Mouse (Mus musculus) megakaryocyte, adult 5-6 weeks (primary cell): ENCODE results near the gene Gm20388. TPM values are rescaled to one million over a fixed set of nuclear protein-coding genes. Genes with fewer than 3 reads are reported as not detected.
"Not testable (repeated sequence)": the region's sequence is repeated elsewhere in the genome, so short reads cannot be mapped to it uniquely, and the experiment has no call there.

Source experiments
- ATAC-seq: 2 replicates; pipeline ENCODE4 v1.8.0; 2016; ENCODE audit warnings: mild to moderate bottlenecking, inconsistent platforms; ENCODE audit not compliant: poor library complexity, severe bottlenecking
- total RNA-seq, 2 experiments: library from RNA; stranded (forward) in 1 of 2; stranded (reverse) in 1 of 2; fragments of 153-499, 151-499 nt in 1 of 2; fragments of 221-1000, 200-1000 nt in 1 of 2; gene quantifications; 2 replicates each; pipeline versions ENCODE4 v1.2.3 to v1.2.4; 2015 to 2017

Gm20388 gene
- total RNA-seq, 2 experiments from 2014 or later = 7.6 to 15.5 TPM

DNA sequence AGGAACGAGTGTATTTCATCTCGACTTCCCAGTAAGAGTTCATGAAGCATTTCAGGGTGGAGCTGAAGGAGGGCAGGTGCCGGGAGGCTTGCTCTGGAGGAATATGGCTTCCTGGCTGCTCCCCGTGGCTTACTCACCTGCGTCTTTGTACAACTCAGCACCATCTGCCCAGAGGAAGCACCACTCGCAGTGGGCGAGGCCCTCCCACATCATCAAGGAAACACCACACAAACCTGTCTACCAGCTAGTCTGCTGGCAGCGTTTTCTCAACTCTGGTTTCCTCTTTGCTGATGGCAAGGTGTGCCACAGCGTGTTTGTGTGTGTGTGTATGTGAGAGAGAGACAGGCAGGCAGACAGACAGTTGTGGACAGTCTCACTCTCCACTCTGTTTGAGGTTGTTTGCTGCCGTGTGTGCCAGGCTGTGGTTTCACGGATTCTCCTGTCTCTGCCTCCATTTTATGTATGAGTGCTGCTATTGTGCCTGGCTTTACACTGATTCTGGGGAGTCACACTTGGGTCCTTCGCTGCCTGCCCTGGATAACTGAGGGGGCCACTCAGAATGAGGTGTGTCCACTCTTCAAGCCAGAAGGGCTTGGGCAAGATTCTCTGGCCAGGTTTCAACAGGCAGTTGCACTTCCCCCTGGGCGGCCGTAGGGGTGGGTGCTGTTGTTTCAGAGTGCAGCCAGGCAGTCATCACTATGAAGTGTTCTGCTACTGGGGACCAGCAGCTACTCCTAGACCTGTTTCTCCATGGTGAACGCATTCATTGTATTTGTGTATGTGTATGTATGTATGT lies 3580.8 kb downstream of the Gm20388 start:
- ATAC-seq = peak; percentile 91

DNA sequence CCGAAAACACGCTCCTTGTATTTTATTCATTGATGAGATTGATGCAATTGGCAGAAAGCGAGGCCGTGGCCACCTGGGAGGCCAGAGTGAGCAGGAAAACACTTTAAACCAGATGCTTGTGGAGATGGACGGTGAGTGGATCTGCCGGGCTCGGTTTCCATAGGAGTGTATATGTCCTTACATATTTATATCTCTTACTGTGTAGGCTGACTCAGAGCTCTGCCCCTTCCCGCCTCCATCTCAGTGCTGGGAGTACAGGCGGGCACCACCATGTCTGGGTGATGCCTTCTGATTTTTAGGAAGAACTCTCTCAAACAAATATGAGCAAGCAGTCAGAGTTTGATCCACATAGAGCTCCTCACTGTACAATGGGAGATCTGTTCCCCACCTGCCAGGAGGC lies 3582.3 kb downstream of the Gm20388 start:
- no peak for ATAC-seq

DNA sequence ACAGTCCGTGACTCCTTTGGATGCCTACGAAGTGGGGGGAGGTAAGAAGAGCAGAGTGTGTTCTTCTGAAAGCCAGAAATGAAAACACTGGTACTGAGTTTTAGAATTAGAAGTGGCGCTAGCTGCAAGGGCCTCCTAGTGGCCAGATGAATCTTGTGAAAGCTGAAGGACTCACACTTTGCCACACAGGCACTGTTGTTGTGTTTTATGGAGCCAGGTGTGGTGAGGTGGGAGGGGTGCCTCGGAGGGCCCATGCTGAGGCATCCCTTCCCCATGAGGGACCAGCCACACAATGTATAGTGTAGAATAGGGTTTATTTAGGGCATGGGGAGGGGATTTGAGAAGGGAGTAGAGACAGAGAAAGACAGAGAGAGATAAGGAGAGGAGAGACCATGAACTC lies 3587.1 kb downstream of the Gm20388 start:
- ATAC-seq = no peak

DNA sequence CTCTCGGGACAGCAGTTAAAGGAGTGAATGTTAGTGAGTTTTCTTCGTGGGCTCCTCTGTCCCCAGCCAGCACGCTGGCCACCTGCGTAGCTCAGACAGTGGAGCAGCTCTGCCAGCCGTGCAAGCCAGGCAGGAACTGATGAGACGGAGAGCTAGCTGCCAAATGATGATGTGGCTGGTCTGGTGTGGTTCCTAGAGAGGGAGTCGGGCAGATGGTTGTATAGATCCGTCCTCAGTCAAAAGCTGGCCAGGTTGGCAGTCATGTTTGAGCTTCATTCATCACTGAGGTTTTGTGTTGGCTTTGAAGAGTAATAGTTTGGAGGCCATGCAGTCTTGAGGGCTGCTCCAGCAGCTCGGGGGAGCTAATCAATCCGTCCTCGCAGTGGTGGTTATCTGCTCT lies 3588.3 kb downstream of the Gm20388 start:
- ATAC-seq = no peak

DNA sequence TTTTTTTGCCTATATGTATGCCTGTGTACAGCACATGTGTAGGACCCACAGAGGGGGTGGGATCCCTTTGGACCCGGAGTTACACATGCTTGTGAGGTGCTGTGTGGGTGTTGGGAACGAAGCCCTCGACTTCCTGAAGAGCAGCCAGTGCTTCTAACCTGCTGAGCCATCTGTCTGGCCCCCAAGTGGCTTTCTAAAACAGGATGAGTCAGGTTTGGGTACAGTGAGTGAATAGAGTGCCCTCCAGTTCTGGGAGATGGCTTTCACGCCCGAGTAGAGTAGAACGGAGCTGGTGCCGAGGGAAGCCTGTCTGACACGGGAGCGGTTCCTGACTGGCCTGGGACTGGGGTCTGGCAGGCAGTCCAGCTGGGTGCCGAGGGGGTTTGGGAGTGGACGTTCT lies 3588.9 kb downstream of the Gm20388 start:
- ATAC-seq = no peak

DNA sequence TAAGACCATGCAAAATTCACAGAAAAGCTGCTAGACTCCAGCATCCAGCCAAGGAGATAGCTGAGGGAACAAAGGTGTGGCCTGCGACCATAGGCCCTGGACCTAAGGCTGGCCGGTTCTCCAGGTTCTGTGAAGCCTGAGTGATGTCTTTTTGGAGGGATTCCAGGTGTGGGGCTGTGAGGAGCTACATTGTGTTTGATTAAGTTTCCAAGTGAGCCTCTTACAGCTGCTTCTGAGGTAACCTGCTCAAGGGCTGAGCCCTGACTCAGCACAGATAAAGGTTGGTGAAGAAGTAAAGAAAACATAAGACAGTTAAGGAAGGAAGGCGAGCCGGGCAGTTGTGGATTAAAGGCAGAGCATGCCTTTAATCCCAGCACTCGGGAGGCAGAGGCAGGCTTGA lies 3591.6 kb downstream of the Gm20388 start:
- no peak for ATAC-seq

DNA sequence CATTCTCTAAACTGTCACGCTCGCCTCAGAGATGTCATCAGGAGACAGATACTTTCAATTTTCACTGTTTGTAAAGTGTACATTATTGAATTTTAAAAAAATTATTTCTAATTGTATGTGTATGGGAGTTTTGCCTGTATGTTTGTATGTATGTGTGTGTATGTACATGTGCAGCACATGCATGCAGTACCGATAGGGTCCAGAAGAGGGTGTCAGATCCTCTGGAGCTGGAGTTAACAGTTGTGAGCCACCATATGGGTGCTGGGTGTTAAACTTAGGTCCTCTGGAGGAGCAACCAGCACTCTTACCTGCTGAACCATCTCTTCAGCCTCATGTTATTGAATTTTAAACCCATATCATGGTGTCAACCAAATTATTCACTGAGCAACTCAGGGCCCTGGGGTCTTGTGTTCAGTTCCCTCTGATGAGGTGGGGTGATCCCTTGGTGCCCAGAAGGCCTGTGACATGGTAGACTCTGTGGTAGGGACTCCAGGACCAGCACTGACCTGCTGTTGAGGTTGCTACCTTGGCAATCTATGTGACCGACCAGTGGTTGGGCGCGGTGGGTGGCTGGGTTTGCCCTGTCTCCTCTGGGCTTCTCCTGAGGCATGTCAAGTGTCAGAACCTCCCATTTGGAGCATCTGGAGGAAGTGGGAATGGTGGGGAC lies 3593.3 kb downstream of the Gm20388 start:
- ATAC-seq = no peak

DNA sequence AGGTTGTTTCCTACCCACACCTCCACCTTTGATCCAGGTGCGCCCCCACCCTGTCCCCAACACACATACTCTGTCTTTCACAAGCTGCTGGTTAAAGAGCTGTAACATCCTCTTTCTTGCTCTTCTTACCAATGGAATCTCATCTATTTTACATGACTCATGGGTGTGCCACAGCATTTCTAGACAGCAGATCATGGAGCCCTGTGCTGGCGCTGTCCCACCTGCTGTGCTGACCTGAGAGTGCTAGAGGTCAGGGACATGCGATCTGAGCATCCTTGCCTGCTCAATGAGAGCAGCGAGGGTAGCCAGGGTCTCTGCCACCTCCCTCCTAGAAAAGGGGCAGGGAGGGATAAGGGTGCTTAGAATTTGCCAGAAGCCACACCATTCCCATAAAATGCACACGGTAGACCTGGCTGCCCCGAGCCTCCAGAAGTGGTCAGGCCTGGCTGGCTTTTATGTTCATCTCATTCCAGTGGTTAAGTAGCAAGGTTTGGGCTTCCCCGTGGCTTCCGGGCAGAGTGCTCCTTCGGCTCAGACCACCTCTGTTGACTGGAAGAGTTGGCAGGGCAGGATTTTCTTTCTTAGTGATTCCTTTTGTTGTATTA lies 3594.1 kb downstream of the Gm20388 start:
- no peak for ATAC-seq

DNA sequence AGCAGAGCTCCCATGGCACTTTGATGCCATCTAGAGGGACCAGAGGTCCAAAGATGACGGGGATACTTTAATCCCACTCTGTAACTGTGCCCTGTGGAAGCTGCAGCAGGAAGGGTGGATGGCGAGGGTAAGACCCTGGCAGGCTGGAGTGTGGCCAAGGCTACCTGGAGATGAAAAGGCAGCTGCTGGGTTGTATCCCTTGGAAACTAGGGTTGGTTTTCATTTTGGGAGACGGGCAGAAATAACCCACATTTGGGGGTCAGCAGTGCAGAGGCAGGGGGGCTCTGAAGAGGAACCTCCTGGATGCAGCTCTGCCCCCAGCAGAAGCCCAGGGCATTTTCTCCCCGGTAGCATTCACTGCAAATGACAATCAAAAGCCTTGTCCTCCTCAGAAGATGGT lies 3594.6 kb downstream of the Gm20388 start:
- ATAC-seq = no peak

DNA sequence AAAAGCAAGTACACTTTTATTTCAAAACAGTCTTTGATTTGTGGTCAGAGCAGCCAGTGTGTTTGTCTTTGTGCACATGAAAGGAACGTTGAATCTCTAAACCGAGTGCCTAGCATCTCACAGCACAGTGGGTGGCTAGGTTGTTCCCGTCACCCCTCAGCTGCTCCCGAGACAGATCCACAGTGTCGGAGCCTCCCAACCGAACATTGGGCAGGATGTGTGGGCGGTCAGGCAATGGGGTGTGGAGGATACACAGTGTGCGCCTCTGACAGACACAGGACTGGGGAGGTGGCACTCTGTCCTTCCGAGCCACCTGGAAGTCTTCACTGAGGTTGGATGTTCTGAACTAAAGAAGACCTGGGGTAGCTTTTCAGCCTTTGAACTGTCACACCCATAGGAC lies 3595.1 kb downstream of the Gm20388 start:
- ATAC-seq = no peak

DNA sequence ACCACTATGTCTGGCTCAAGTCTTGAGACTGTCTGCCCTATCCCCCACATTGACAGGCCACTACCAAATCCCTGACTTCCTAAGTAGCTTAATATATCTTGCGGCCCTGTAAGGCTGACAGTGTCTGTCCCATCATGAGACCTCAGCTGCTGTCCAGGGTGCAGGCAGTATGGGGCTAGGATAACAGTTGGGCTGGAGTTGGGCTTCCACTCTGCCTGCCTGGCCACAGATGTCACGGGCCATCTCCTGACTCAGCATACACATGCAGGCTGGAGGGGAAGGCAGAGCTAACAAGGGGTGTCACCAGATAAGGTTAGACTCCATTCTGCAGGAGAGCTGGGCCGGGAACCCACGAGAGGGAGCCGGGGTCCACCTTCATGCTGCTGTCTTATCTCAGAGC lies 3596.5 kb downstream of the Gm20388 start:
- no peak for ATAC-seq

DNA sequence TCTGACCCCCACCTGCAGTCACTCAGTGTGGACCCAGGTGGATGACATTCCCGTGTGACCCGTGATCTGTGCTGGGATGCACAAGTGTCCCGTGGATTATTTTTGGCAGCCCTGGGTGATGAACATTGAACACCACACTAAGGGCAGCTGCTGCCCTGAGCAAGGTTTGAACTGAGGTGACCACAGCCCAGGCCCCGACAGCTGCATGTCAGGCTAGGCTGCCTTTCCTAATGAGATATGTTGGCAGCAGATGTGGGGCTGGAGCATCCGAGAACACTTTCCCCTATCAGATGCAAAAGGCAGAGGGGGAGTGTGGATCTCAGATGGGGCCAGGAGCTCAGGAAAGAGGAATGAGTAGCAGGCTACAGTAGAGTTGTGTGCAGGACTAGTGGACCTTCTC lies 3600.2 kb downstream of the Gm20388 start:
- ATAC-seq = no peak

DNA sequence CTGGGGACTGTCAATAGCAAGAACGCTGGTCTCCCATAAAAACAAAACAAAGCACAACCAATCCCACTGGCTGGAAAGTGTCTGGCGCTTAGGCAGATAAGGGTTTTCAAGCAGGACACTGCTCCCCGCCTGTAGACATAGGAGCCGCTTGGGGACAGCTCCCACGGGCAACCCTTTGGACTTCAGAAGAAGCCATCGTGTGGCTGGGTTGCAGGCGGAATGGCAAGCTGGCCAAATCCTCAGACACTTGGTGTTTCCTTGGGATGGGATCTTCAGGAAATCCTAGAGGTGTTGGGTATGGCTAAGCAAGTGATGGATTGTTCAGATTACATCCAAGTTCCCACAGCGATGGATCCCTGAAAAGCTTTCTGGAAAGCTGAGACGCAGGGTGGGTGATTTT lies 3603.5 kb downstream of the Gm20388 start:
- ATAC-seq = no peak

DNA sequence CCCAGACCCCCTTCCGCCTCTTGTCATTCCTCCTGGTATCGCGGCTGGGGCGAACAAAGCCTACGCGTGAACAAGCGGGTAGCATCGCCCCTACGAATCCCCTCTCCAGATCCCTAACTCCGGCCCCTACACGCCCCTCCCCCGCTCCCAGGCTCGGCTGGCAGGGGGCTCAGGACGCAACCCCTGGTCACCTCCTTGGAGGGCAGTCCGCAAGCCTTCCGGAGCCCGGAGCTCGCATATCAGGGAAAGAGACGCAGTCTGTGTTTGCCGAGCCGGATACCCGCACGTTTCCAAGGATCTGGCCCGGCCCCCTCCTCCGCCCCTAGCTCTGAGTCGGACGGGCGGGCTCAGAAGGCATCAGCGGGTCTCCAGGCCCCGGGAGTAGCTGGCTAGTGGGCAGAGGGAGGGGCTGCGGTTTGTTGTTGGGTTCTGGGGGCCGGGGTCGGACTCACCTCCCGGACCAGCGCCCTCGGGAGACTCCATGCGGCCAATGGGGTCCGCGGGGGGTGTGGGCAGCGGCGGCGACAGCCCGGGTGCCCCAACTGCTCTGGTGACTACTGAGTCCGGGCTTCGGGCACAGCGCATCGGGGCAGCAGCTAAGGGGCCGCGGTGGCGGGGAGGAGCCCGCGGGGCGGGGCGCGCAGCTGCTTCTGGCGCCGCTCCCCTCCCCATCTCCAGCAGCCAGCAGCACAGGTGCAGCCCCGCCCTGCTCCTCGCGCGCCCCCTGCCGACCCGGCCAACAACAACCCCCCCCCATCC lies 3604.3 kb downstream of the Gm20388 start, which contains the start of gene Dbndd1:
TSS of gene Dbndd1 (minus strand) at position 683 of the 759 bp plus-strand sequence.
- ATAC-seq = no peak

DNA sequence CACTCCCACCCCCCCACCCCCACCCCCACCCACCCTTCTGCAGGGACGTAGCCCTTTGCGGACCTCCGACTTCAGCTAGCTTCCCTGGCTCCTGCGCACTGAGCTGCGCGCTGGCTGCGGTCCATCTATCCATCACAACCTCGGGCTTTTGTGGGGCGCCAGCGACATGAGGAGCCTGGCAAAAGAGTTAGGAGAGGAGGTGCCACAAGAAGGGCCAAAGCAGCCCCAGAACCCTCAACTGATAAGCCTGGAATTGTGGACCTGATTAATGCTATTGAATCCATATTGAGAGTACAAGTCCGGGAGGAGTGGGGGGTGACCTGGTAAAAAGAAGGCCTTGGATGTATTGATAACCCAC lies 3604.9 kb downstream of the Gm20388 start:
- no peak for ATAC-seq

DNA sequence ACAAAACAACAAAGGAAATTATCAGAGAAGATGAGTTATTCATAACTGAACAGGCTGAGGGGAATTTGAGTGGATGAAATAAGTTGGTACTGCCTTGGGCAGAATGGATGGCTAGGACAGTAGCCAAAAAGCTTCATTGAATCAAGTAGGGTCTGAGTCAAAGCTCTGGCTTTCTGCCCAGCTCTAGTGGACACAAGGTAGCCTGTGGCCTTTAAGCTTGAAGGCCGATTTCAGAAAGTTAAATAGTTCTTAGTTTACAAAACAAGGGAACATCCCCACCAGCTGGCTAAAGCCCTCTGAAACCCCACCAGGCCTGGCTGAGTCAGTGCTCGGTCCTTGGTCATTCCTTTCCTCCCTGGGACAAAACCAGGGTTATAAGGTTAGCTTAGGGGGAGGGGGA lies 3606.0 kb downstream of the Gm20388 start:
- no peak for ATAC-seq

DNA sequence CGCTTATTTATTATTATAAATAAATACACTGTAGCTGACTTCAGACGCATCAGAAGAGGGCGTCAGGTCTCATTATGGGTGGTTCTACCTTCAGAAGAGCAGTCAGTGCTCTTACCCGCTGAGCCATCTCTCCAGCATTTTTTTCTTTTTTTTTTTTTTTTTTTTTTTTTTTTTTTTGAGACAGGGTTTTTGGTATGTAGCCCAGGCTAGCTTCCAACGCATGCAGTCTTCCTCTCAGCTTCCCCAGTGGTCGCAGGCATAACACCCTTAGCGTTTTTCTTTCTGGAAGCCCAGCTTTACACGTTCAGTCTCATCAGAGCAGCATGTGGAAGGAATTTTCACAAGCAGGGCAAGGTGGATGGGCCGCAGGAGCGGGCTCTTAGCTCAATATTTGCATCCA lies 3607.5 kb downstream of the Gm20388 start:
- ATAC-seq = no peak

DNA sequence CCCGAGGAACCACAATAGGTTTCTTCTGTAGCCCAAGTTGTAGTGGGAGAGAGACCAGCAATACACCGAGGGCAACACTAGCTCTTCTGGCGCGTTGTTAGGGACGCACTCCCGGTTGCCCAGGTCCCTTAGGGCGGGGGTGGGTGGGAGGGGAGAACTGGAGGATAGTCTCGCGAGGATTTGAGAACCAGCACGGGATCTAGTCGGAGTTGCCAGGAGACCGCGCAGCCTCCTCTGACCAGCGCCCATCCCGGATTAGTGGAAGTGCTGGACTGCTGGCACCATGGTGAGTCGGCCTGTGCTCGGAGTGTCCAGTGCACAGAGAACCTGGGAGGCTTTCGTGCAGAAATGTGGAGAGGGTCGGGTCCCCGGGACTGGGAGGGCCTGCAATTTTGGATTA lies 3608.0 kb downstream of the Gm20388 start, which contains the start of gene Gas8:
TSS of gene Gas8 (plus strand) at position 168 of the 400 bp plus-strand sequence.
- ATAC-seq = peak; percentile 90

DNA sequence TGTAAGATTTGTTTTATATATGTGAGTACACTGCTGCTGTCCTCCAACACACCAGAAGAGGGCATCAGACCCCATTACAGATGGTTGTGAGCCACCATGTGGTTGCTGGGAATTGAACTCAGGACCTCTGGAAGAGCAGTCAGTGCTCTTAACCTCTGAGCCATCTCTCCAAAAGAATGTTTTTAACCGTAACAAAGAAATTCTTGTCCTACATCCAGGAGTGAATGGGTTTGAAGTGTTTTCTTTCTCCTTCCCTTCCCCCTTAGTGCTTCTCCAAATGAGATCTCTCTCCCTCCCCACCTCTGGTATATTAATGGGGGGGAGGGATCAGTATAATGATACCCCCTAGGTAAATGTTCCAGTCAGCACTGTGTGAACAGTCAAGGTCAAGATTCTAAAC lies 3609.4 kb downstream of the Gm20388 start:
- ATAC-seq = not testable (repeated sequence)

DNA sequence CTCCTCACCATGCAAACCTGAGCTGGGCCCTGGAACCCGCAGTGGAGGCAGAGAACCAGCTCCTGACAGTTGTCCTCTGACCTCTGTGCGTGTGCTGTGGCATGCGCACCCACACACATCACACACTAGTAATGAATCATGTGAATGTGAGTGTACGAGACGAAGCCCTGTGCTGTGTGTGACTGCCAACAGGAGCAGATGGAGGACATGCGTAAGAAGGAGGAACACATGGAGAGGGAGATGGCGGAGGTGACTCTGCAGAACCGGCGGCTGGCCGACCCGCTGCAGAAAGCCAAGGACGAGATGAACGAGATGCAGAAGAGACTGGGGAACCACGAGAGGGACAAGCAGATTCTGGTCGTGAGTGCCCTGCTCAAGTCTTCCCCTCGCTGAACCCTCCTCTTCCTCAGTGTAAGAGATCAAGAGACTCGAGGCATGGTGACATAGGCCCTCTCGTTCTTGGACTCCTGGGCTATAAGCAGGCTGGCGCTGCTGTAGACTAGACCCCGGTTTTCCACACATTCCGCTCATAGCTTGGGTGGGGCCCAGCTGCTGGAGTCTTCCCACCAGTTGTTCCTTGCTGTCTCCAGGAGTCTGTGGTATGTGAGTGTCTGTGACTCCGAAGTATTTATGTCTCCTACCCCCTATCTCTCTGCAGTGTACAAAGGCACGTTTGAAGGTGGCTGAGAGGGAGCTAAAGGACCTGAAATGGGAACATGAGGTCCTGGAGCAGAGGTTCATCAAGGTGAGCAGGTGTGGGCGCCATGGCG lies 3617.3 kb downstream of the Gm20388 start:
- ATAC-seq = no peak
